Comparison of ENCODE assay signal across 16 mouse cellular contexts in the genomic region with DNA sequence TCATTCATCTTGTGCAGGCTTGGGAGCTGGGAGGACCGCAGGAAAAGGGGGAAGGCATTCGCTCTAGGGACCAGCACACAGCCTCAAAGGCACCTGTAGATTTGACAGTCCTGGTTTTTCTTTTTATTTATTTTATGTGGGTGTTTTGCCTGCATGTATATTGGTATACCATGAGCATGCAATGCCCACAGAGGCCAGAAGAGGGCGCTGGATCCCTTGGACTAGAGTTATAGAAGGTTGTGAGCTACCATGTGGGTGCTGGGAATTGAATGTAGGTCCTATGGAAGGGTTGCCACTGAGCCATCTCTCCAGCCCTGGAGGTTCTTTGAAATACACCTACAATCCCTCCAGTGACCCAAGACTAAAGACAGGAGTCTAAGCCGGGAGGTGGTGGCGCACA. TPM values are rescaled to one million over a fixed set of nuclear protein-coding genes. Genes with fewer than 3 reads are reported as not detected.
DNase-seq lines count a peak whose midpoint lies in the region; ATAC-seq and TF ChIP-seq lines count a peak whose summit lies in the region.
"Had no signal": no experiment of that assay in that cellular context is flagged by ENCODE, and none has a peak within 500 bp of the region (broad histone marks: within the 10 kb centered on the region; RNA-seq: fewer than 3 reads in every experiment).

No protein-coding gene starts in this region.

- no peak for DNase-seq in liver, adult 2 months (ENCODE audit: extremely low read depth, low read depth, low spot score)
- DNase-seq in liver, embryonic 11.5 days (ENCODE audit: low spot score), result no peak
- peak; percentile 19 for DNase-seq in ES-CJ7 (ENCODE audit: low read depth, low spot score)
- DNase-seq in brain, embryonic 14.5 days (ENCODE audit: low read depth), result no peak
- no peak for DNase-seq in adrenal gland, adult 2 months
- no peak for DNase-seq in heart, adult 18-20 months
- DNase-seq in left cerebral cortex, postnatal 10 days (ENCODE audit: extremely low spot score in 1 of 2, low spot score in 2 of 2), result no peak
- DNase-seq: adrenal gland, postnatal 14 days; cerebellum, adult 8-10 months; gastrocnemius, postnatal 36 days; heart, postnatal 36 days; thymus, postnatal 36 days had no signal

- peak; percentile 19; the same call in 1 of the 2 replicates for TF ChIP-seq CTCF in liver, adult 2 months (IDR thresholded peaks at IDR 0.05; ENCODE audit: low read depth, low read length)
- peak; percentile 42; the same call in 1 of the 2 replicates for TF ChIP-seq CTCF in brain, embryonic 14.5 days (IDR thresholded peaks at IDR 0.05; ENCODE audit: borderline replicate concordance, extremely low read depth, insufficient read depth, insufficient read length)

- whole genome bisulfite sequencing in liver, adult 2 months, result 68% methylated on average over 5 of the region's 5 CpGs
- whole genome bisulfite sequencing in liver, embryonic 11.5 days, result 59% methylated on average over 5 of the region's 5 CpGs
- 69% methylated on average over 5 of the region's 5 CpGs for WGBS in midbrain, embryonic 13.5 days

- H3K27me3 ChIP-seq in liver, adult 2 months (ENCODE audit: control insufficient read depth, insufficient read depth, low read length), result no peaks in the 10 kb centered on the region
- H3K27me3 ChIP-seq in liver, embryonic 11.5 days (replicated peaks; ENCODE audit: control insufficient read depth, insufficient read depth, low read length), result no peaks in the 10 kb centered on the region
- no peaks in the 10 kb centered on the region for H3K27me3 ChIP-seq in midbrain, embryonic 13.5 days
- H3K27me3 ChIP-seq: embryonic facial prominence, embryonic 15.5 days; limb, embryonic 13.5 days; neural tube, embryonic 12.5 days had no signal

- H3K36me3 ChIP-seq in liver, adult 2 months (ENCODE audit: control insufficient read depth, insufficient read depth, low read length), result no peaks in the 10 kb centered on the region
- no peaks in the 10 kb centered on the region for H3K36me3 ChIP-seq in liver, embryonic 11.5 days (ENCODE audit: control insufficient read depth, insufficient read depth, low read length)
- H3K36me3 ChIP-seq in midbrain, embryonic 13.5 days, result no peaks in the 10 kb centered on the region
- H3K36me3 ChIP-seq: embryonic facial prominence, embryonic 15.5 days; limb, embryonic 13.5 days; neural tube, embryonic 12.5 days had no signal

- no peak overlapping the region for H3K9ac ChIP-seq in liver, adult 2 months (ENCODE audit: low read depth, low read length)
- H3K9ac ChIP-seq in liver, embryonic 11.5 days (ENCODE audit: low read depth, low read length), result no peak overlapping the region
- no peak overlapping the region for H3K9ac ChIP-seq in midbrain, embryonic 13.5 days (replicated peaks)
- H3K9ac ChIP-seq: embryonic facial prominence, embryonic 15.5 days; limb, embryonic 13.5 days; neural tube, embryonic 12.5 days had no signal

- TF ChIP-seq POLR2A in liver, adult 2 months (IDR thresholded peaks at IDR 0.05; ENCODE audit: extremely low read depth, insufficient read depth, low read length), result no peak
- no peak for TF ChIP-seq POLR2A in brain, embryonic 14.5 days (IDR thresholded peaks at IDR 0.05; ENCODE audit: borderline replicate concordance, extremely low read depth, insufficient read depth, insufficient read length, poor library complexity, severe bottlenecking)

- H3K27ac ChIP-seq in liver, adult 2 months (replicated peaks; ENCODE audit: insufficient read depth, low read depth, low read length), result no peak overlapping the region
- no peak overlapping the region for H3K27ac ChIP-seq in liver, embryonic 11.5 days (ENCODE audit: low read depth, low read length)
- H3K27ac ChIP-seq in midbrain, embryonic 13.5 days, result peak overlapping the region; percentile 68
- H3K27ac ChIP-seq: embryonic facial prominence, embryonic 15.5 days; limb, embryonic 13.5 days; neural tube, embryonic 12.5 days had no signal

- ATAC-seq in liver, embryonic 11.5 days (replicated peaks; ENCODE audit: low FRiP score), result no peak
- ATAC-seq in midbrain, embryonic 13.5 days, result no peak

- no peaks in the 10 kb centered on the region for H3K9me3 ChIP-seq in liver, embryonic 11.5 days (ENCODE audit: control insufficient read depth, low read length)
- no peaks in the 10 kb centered on the region for H3K9me3 ChIP-seq in midbrain, embryonic 13.5 days
- H3K9me3 ChIP-seq: embryonic facial prominence, embryonic 15.5 days; limb, embryonic 13.5 days; neural tube, embryonic 12.5 days had no signal

- no peaks in the 10 kb centered on the region for H3K79me2 ChIP-seq in liver, adult 2 months (ENCODE audit: control insufficient read depth, insufficient read depth, low read length)

- intact Hi-C loops in left cerebral cortex, postnatal 10 days (cut with DNase I), result no loop called here

- H3K4me2 ChIP-seq in liver, embryonic 11.5 days, result no peak overlapping the region
- H3K4me2 ChIP-seq in midbrain, embryonic 13.5 days (replicated peaks), result no peak overlapping the region
- H3K4me2 ChIP-seq: embryonic facial prominence, embryonic 15.5 days; limb, embryonic 13.5 days; neural tube, embryonic 12.5 days had no signal

- H3K4me3 ChIP-seq in liver, adult 2 months (ENCODE audit: insufficient read depth, low read depth, low read length), result no peak overlapping the region
- H3K4me3 ChIP-seq in liver, embryonic 11.5 days (ENCODE audit: low read depth, low read length), result no peak overlapping the region
- no peak overlapping the region for H3K4me3 ChIP-seq in midbrain, embryonic 13.5 days (replicated peaks)
- H3K4me3 ChIP-seq: embryonic facial prominence, embryonic 15.5 days; limb, embryonic 13.5 days; neural tube, embryonic 12.5 days had no signal

- no peaks in the 10 kb centered on the region for H3K4me1 ChIP-seq in liver, adult 2 months (ENCODE audit: control insufficient read depth, insufficient read depth, low read length)
- no peaks in the 10 kb centered on the region for H3K4me1 ChIP-seq in liver, embryonic 11.5 days (replicated peaks; ENCODE audit: control insufficient read depth, insufficient read depth, low read length)
- H3K4me1 ChIP-seq in midbrain, embryonic 13.5 days (replicated peaks), result peaks cover 55% of the 10 kb centered on the region

RNA-seq across cellular contexts. Expression of gene Gm45623, which starts 17.2 kb away (rescaled TPM):
- not detected in 2 replicates for total RNA-seq in liver, adult 2 months (2014; rRNA removed)
- not detected in 2 replicates for polyA plus RNA-seq in liver, adult 2 months (2012; rRNA removed)
- polyA plus RNA-seq in liver, embryonic 11.5 days (2014; fragmentation: Nextera tagmentation; extraction: Ambion mirVana), result not detected in 2 replicates
- polyA plus RNA-seq in brain, embryonic 14.5 days (2012; rRNA removed), result 1.4 and 1.8 TPM in 2 replicates
- 0.74 and 1.2 TPM in 2 replicates for polyA plus RNA-seq in midbrain, embryonic 13.5 days (2015; fragmentation: Nextera tagmentation; extraction: Ambion mirVana)
- total RNA-seq in adrenal gland, adult 2 months (2021), result not detected
- polyA plus RNA-seq in adrenal gland, adult 2 months (2012; rRNA removed), result not detected in 2 replicates
- not detected for total RNA-seq in heart, adult 18-20 months (2021)
- 10 to 100 TPM in 1 of 2 experiments, 1 to 10 TPM in 1; 6.9 to 13.1 TPM for total RNA-seq in left cerebral cortex, postnatal 10 days (2021)
- total RNA-seq: adrenal gland, postnatal 14 days; gastrocnemius, postnatal 36 days; heart, postnatal 36 days had no signal
